8 mouse cellular contexts compared by ENCODE assay signal in the genomic region with DNA sequence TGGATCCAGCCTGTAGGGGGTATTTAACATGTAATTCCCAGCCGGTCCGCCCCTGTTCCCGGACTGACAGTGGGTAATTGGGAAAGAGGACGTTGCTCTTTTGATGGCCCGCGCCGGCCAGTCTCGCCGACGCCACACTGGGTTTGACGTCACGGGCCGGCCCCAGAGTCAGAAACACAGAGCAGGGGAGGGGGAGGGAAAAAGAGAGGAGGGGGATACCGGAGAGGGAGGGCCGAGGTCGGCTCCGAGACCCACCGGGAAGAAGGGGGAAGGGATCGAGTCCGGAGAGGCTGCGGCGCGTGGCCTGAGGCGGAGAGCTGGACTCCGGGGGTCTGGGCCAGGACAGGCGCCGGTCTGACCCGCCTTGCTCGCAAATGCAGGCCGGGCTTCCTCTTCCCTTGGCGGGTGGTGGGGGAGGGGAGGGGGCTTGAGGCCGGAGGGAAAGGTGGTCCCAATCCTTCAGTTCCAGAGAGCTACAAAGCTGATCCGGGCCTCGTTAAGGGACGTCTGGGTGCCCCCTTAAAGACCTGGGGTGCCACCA. TPM values are rescaled to one million over a fixed set of nuclear protein-coding genes. Genes with fewer than 3 reads are reported as not detected.
DNase-seq lines count a peak whose midpoint lies in the region; ATAC-seq and TF ChIP-seq lines count a peak whose summit lies in the region.

A gene (plus strand): TSS at position 202 of the 541 bp plus-strand sequence.

- peaks cover 77% of the 10 kb centered on the region for H3K4me1 ChIP-seq in E14TG2a.4 (replicated peaks; ENCODE audit: low read depth, low read length)
- H3K4me1 ChIP-seq in hindbrain, embryonic 11.5 days (replicated peaks; ENCODE audit: control insufficient read depth, insufficient read depth, low read length) = peaks cover 8% of the 10 kb centered on the region
- peaks cover 71% of the 10 kb centered on the region for H3K4me1 ChIP-seq in midbrain, embryonic 10.5 days

- H3K9me3 ChIP-seq in E14TG2a.4 (ENCODE audit: low read length) = no peaks in the 10 kb centered on the region
- no peaks in the 10 kb centered on the region for H3K9me3 ChIP-seq in hindbrain, embryonic 11.5 days (ENCODE audit: control insufficient read depth, low read length)
- H3K9me3 ChIP-seq in midbrain, embryonic 10.5 days (replicated peaks) = no peaks in the 10 kb centered on the region

- WGBS in hindbrain, embryonic 11.5 days = 0% methylated on average over 17 of the region's 35 CpGs
- under 1% methylated on average over 34 of the region's 35 CpGs for WGBS in midbrain, embryonic 10.5 days

- peak within 1 kb of the TSS; percentile 65 for H3K4me3 ChIP-seq in E14TG2a.4 (replicated peaks; ENCODE audit: low read length)
- H3K4me3 ChIP-seq in hindbrain, embryonic 11.5 days (ENCODE audit: low read depth, low read length) = peak within 1 kb of the TSS; percentile 30
- H3K4me3 ChIP-seq in midbrain, embryonic 10.5 days = peak within 1 kb of the TSS; percentile 60

- peak within 1 kb of the TSS; percentile 53 for H3K4me2 ChIP-seq in hindbrain, embryonic 11.5 days (replicated peaks; ENCODE audit: low read depth, low read length)

- no peaks in the 10 kb centered on the region for H3K36me3 ChIP-seq in E14TG2a.4 (ENCODE audit: insufficient read depth, low read length)
- no peaks in the 10 kb centered on the region for H3K36me3 ChIP-seq in hindbrain, embryonic 11.5 days (ENCODE audit: control insufficient read depth, insufficient read depth, low read length)
- no peaks in the 10 kb centered on the region for H3K36me3 ChIP-seq in midbrain, embryonic 10.5 days

- peak; percentile 22 for DNase-seq in gastrocnemius, postnatal 10 days
- DNase-seq in gastrocnemius, adult 8-10 months (ENCODE audit: low spot score in 2 of 2) = no peak
- DNase-seq in hindbrain, embryonic 11.5 days (ENCODE audit: low spot score) = peak; percentile 74
- peak; percentile 72 for DNase-seq in midbrain, embryonic 10.5 days (ENCODE audit: low spot score)
- no peak for DNase-seq in layer of hippocampus, postnatal 14 days (ENCODE audit: low spot score in 2 of 2)
- DNase-seq in cerebellum, adult 11 months = no peak

- H3K27ac ChIP-seq in hindbrain, embryonic 11.5 days (ENCODE audit: low read depth, low read length) = peak within 1 kb of the TSS; percentile 62
- peak within 1 kb of the TSS; percentile 64 for H3K27ac ChIP-seq in midbrain, embryonic 10.5 days (replicated peaks)

- peak; percentile 6 for ATAC-seq in hindbrain, embryonic 11.5 days (ENCODE audit: low FRiP score)
- no peak for ATAC-seq in monocyte, adult 5-6 weeks (replicated peaks; ENCODE audit: insufficient number of reproducible peaks, low FRiP score, low TSS enrichment, poor library complexity, severe bottlenecking)

- H3K9ac ChIP-seq in hindbrain, embryonic 11.5 days (ENCODE audit: low read depth, low read length) = peak within 1 kb of the TSS; percentile 45

- peaks cover 98% of the 10 kb centered on the region for H3K27me3 ChIP-seq in E14TG2a.4 (ENCODE audit: insufficient read depth, low read length)
- H3K27me3 ChIP-seq in hindbrain, embryonic 11.5 days (ENCODE audit: control insufficient read depth, insufficient read depth, low read length) = peaks cover 84% of the 10 kb centered on the region
- peaks cover 97% of the 10 kb centered on the region for H3K27me3 ChIP-seq in midbrain, embryonic 10.5 days (ENCODE audit: low read depth, poor library complexity, severe bottlenecking)

- TF ChIP-seq CTCF in E14TG2a.4 (conservative IDR thresholded peaks at IDR 0.05; ENCODE audit: low read length) = no peak

RNA-seq across cellular contexts. Expression of the gene that starts here (rescaled TPM):
- not detected for total RNA-seq in gastrocnemius, postnatal 10 days (2021)
- not detected for total RNA-seq in gastrocnemius, adult 8-10 months (2022)
- polyA plus RNA-seq in hindbrain, embryonic 11.5 days (2014; fragmentation: Nextera tagmentation; extraction: Ambion mirVana) = 0.24 and 0.71 TPM in 2 replicates
- 0.31 and 1.1 TPM in 2 replicates for polyA plus RNA-seq in midbrain, embryonic 10.5 days (2016; fragmentation: Nextera tagmentation; extraction: Ambion mirVana)
- not detected for total RNA-seq in layer of hippocampus, postnatal 14 days (2021)
- total RNA-seq in monocyte, adult 5-6 weeks (2017) = not detected in 3 replicates

Comparison
In these comparisons a context has a peak if more than half of its experiments do, and no peak if none do; other contexts are left out.
1. Peak in DNase-seq in gastrocnemius, postnatal 10 days; RNA of the gene not detected or under 1 TPM.
2. Peak in DNase-seq, ATAC-seq, H3K4me3 ChIP-seq, H3K27ac ChIP-seq, H3K9ac ChIP-seq and H3K4me2 ChIP-seq in hindbrain, embryonic 11.5 days; RNA of the gene not detected or under 1 TPM.